Mouse (Mus musculus) 3134 (cell line): ENCODE measurements around the gene Crip1.

Source experiments
- DNase-seq: peaks from one replicate; pipeline ENCODE4 v3.0.0-alpha.2; 2011; ENCODE audit warnings: low spot score; ENCODE audit not compliant: insufficient read length; ENCODE audit errors: extremely low read depth

The Crip1 gene

DNA sequence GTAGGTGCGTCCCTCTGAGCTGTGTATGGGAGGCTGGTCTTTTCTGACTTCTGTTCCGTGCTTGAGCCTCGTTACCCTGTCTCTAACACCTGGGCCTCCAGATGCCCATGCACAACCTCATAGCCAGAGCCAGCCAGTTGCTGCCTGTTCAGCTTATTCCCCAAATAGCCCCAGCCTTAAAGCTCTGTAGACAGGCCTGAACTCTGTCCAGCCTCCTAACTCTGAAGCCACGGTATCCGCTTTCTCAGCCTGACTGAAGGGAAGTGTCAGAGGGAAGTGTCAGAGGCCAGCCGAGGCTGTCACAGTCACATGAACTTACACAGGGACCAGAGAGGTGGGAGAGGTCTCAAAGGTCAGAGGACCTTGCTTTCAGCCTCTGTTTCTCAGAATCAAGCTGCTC lies 21.4 kb upstream of the Crip1 start:
- no peak for DNase-seq

DNA sequence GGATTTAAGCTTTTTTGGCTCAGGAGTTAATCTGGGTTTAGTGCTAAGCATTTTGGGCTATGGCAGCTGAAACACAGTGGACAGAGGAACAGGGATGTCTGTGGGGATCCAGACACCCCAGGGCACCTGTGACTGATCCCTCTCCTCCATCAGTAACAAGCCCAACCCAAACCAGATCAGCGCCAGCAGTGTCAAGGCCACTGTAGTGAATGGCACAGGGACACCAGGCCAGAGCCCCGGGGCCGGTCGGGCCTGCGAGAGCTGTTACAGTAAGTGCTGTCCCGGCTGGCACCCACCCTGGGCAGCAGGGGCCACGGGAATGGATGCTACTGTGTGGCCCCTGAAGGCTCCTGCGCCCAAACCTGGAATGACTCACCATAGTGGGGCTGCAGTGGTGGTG lies 15.4 kb upstream of the Crip1 start:
- DNase-seq, result no peak

- DNase-seq, result no peak
These were observed 14.5 kb upstream of the Crip1 start for GRCm38 (mm10) chr12:113131601-113132000.

GRCm38 (mm10) chr12:113132567-113132966 lies 13.5 kb upstream of the Crip1 start:
- peak; percentile 42 for DNase-seq

- no peak for DNase-seq
These were observed 12.9 kb upstream of the Crip1 start for GRCm38 (mm10) chr12:113133260-113133659.

DNA sequence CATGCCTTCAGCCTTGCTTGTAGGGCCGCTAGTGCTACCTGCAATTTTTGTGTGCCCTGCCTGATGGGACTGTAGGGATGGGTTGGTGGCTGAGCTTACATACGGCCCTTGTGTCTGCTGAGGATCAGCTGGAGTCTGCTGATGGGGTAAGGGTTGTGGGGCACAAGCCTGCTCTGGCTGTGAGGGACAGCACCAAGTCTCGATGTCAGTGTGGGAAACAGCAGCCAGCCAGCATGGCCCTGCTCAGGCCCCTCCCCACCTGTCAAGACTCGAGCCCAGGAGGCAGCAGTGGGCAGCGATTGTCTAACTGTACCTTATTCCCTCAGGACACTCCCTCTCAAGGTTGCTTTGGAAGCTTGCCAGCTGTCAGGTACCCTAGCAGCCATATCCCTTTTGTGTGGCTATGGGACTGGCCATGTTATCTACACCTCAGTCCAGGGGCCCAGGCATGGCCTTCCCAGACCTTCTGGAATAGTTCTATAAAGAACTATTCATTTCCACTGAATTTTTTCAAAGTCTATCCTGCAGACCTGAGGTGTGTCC lies 12.2 kb upstream of the Crip1 start:
- no peak for DNase-seq

- DNase-seq, result no peak
These were observed 11.6 kb upstream of the Crip1 start for GRCm38 (mm10) chr12:113134502-113134901.

DNA sequence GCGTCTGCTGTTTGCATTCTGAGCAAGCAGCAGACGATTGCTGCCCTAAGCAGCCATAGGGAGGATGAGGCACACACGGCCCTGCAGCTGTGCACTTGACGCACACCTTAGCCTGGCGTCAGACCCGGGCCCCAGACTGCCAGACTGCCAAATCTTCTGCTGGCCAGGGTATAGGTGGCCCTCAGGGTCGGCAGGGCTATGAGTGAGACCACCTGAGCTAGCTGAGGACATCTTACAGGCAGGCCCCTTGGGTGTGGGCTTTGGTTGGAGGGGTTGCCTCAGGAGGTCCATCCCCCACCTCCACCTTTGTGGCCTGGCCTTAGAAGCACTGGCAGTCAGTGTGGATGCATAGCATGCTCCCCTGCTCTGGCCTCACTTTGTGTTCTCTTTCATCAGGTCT lies 10.7 kb upstream of the Crip1 start:
- no peak for DNase-seq

- no peak for DNase-seq
These were observed 9.6 kb upstream of the Crip1 start for GRCm38 (mm10) chr12:113136492-113137020.

GRCm38 (mm10) chr12:113137260-113138213 lies 8.6 kb upstream of the Crip1 start:
- no peak for DNase-seq

- DNase-seq, result no peak
These were observed 7.8 kb upstream of the Crip1 start for GRCm38 (mm10) chr12:113138291-113138690.

DNA sequence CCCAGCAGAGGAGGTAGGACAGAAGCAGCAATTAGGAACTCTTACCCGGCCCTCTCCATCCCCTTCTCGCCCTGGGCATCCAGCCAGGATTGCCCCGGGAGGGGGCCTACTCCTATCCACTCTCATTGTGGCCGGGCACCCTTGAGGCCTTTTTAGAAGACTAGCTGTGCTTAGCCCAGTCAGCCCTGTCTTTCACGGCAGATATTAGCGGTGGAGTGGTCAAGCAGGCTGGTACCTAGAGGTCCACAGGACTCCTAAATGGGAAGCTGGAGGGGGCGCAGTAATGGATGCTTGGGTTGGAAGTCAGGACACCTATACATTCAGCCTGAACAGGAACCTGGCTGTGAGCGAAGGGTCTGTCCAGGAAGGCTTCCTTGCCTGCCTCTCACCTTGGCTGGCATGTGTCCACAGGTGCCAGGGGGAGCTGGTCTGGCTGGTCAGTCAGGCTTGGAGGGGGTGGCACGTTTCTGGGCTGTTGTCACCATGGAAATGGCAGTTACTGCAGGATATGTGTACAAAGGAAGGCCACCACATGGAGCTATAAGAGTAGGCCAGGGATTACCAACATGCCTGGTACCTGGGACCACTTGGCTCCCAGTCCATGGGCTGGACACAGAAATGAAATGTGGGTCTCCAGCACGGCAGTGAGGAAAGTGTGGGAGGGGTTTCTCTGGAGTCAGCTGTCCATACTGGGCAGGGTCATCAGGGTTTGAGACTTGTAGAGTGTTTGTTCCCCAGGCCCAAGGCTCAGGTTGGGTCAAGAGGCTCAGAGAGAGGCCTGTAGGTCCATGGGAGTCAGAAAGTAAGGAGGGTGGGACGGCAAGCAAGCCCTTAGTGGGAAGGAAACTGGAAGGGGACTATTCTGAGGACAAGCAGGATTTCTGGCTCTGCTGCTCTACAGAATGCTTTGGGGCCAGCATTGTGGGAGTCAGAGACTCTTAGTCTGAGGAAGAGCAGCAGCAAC lies 6.9 kb upstream of the Crip1 start:
- DNase-seq, result no peak

DNA sequence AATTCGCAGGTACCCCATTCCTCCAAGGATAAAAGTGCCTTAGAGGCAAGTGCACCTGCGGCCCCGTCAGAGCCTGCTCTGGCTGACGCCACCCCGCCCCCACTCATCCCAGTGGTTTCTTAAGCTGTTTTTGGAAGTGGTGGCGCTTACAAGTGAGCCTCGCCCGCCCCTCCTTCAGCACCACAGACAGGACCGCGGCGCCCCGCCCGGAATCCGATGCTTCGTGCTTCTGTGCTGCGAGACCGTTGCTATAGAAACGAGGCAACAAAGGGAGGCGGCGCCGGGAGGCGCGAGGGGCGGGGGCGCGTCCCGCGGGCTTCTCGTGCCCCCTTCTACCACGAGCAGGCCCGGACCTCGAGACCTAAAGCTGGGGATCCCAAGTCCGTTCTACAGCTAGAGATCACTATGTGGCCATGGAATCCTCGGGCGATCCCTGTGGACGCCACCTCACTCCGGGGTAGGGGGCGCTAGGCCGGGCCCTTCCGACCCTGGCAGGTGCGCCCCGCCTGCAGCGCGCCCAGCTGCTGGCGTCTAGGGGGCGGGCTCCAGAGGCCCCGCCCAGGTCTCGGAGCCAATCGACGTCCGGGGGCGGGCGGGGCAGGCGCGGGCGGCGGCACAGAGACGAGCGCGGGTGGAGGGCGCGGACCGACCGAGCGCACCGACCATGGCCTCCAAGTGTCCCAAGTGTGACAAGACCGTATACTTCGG lies 6.1 kb upstream of the Crip1 start, which contains the start of gene Crip2:
Crip2 (plus strand) TSS at position 329 of the 708 bp plus-strand sequence.
- DNase-seq, result peak; percentile 99

DNA sequence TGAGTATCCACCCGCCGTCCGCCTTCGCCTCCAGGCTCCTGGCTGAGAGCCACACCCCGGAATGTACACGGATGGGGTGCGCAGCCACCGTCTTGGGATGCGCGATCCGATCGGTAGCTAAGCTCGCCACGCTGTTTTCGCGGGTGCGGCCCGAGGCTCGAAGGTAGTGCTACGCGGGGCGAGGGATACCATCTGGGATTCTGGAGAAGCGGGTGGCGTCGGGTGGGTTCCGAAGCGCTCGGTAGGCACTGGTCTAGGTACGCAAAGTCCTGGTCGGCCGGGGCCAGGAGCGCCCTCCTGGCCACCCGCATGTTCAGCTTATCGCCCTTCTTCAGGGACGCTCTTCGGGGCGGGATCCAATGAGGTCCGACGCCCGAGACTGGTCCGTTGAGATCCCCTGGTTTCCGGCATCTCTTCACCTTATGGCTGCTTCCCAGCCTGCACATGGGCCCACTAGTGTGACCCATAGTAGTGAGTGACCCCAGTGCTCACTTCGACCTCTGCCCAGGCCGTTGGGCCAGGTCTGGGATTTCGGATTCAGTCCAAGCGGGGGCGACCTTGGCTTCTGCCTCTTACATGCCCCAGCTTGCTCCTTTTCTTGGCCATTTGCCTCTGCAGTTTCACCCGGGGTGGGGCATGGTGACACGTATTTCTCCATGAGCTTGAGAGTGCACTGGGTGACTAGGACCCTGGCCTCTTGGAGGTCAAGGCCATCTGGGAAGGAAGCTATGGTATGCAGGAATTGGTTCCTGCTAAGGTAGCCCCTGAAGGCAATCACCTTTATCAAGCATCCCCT lies 5.3 kb upstream of the Crip1 start:
- DNase-seq, result peak; percentile 83

DNA sequence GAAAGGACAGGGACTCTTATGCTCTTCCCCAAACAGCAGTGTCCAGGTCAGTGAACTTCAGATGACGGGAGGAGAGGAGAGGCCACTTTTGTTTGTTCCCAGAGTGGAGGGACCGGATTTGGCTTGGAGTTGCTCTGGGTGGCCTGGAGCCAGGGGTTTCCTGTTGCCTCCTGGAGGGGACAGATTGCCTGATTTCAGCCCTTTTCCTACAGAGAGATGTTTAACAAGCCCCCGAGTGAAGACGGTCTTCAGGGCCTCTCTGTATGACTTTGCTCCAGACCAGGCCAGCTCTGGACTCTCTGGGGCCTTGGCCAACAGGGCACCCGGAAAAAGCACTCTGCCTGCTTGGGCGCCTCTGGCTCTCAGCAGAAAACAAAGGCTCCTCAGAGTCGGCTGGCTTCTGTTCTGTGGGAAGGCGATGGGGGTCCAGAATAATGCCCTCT lies 4.6 kb upstream of the Crip1 start:
- DNase-seq, result peak; percentile 44

DNA sequence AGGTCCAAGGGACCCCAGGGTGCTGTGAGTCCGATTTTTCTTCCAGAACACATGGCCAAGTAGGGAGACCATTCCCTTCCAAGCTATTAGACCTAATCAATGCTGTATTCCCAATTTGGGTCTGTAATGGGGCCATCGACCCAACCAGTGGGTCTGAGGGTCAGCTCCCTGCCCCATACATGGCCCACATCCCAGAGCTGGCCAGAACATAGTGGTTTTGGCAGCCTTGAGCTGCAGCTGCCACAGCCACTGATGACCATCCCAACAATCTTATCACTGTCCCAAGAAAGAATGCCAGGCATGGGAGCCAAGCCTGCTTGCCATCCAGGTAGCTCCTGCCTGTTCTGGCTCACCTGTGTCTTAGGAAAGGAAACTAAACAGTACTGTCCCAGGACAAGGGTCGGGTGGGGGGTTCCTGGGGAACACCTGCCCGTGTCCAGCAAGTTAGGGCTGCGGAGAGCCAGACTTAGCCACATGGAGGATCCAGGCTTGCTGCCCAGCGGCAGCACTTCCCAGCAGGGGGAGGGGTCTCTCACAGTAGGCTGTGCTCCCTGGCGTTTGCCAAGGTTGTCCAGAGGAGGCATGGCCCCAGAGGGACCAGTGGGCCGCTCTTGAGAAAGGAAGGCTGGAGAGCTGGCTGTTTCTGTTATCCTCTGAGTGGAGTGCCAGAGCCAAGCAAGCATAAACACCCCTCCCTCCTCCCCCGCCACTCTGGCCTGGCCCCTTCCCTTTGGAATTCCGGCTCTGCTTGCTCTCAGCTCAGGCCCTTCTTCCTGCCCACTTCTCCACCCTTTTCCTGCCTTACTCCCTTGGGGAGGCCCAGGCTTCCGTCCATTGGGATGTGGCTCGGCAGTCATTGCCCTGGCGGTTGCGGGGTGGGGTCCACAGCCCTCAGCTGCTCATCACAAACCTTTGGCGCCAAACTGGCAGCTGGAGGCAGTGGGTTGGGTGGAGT lies 3.8 kb upstream of the Crip1 start:
- peak; percentile 84 for DNase-seq

- DNase-seq, result no peak
These were observed 3.0 kb upstream of the Crip1 start for GRCm38 (mm10) chr12:113143164-113143563.
